Mouse (Mus musculus) neutrophil, adult 65 days (primary cell): ENCODE measurements around the gene Prex1. TPM values are rescaled to one million over a fixed set of nuclear protein-coding genes. Genes with fewer than 3 reads are reported as not detected.

Experiments used
- total RNA-seq: library from RNA; stranded (reverse); gene quantifications from 2 replicates; pipeline ENCODE4 v1.2.4, GENCODE M21; 2023

The Prex1 gene
- 191 and 259 TPM in 2 replicates for total RNA-seq

DNA sequence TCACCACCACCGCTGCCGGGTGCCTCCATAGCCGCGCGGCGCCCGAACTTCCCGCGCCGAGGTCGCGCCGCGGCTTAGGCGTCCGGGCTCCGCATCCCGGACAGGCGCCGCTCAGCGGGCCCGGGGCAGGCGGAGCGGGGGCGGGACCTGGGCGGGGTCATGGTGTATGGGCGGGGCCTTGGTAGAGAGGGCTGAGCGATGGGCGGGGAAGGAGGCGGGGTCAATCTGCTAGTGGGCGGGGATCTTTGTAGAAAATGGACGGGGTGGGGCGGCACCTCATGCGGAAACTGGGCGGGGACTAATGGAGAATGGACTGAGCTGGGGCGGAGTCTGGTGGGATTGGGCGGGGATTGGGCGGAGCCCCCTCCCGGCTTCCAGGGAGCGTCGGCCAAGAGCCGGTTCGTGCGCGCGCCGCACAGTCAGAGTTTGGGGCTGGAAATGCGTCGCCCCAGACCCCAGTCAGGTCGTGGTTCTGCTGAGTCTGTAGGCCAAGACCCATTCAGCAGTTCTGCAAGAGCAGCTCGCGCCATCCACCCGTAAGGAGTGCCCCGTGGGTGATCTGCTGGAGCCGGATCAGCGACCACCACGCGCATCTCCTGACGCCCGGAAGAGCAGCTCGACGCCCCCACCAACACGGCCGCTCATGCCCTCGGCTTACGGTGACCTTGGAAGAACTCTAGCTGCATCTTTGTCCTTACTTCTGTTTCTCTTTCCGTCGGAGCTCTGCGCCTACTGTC lies at the start of gene Prex1:
Gene Prex1, minus strand, starts transcription at position 143 of the 737 bp plus-strand sequence.

Other genes starting within 250 kb of the Prex1 start
- gene Trp53rkb, start 78.7 kb upstream of the Prex1 start, total RNA-seq, result 3.3 and 4.0 TPM in 2 replicates
- gene Arfgef2, start 91.8 kb upstream of the Prex1 start, total RNA-seq, result 43.0 and 52.8 TPM in 2 replicates
- 33.4 and 40.3 TPM in 2 replicates for gene Cse1l, start 192.2 kb upstream of the Prex1 start, total RNA-seq